Mouse (Mus musculus) lung, adult 2 months (tissue): ENCODE results near the gene Mllt3.

Experiments used
- CTCF ChIP-seq: fragments of 200-500 bp; IDR thresholded peaks from 2 replicates; pipeline ENCODE4 v1.5.1; 2011; ENCODE audit warnings: mild to moderate bottlenecking, low read length, control low read depth; ENCODE audit not compliant: insufficient read depth
- POLR2A ChIP-seq: fragments of 200-500 bp; IDR thresholded peaks from 2 replicates; pipeline ENCODE4 v1.6.1; 2011; ENCODE audit warnings: low read depth, mild to moderate bottlenecking, control low read depth, low read length, borderline replicate concordance; ENCODE audit errors: extremely low read depth

- TF ChIP-seq POLR2A, result no peak
- no peak for TF ChIP-seq CTCF
Observed at GRCm38 (mm10) chr4:88078983-88079382, 45.8 kb upstream of the Mllt3 start.
